Mouse (Mus musculus) kidney, embryonic 16.5 days (tissue): ENCODE measurements around the gene Pcnx2. TPM values are rescaled to one million over a fixed set of nuclear protein-coding genes. Genes with fewer than 3 reads are reported as not detected.

ENCODE experiments used
- ATAC-seq: fragments of 200-750 bp; cut with Nextera tagmentation; 2 replicates; pipeline ENCODE4 v1.8.0; 2017; ENCODE audit warnings: moderate TSS enrichment; ENCODE audit not compliant: low FRiP score, low TSS enrichment
- H3K27ac ChIP-seq: fragments of 300-500 bp; sonication (generic); 2 replicates; pipeline ENCODE4 v1.5.1; 2014; ENCODE audit warnings: low read length
- H3K27me3 ChIP-seq: fragments of 300-500 bp; sonication (generic); 2 replicates; pipeline ENCODE4 v1.6.1; 2014; ENCODE audit warnings: low read length, control low read depth, mixed read lengths; ENCODE audit not compliant: insufficient read depth
- H3K36me3 ChIP-seq: fragments of 300-500 bp; sonication (generic); 2 replicates; pipeline ENCODE4 v1.6.1; 2014; ENCODE audit warnings: low read length, control low read depth, mixed read lengths; ENCODE audit not compliant: insufficient read depth
- H3K4me1 ChIP-seq: fragments of 300-500 bp; sonication (generic); 2 replicates; pipeline ENCODE4 v1.6.1; 2014; ENCODE audit warnings: low read length, control low read depth, mixed read lengths; ENCODE audit not compliant: insufficient read depth
- H3K4me2 ChIP-seq: fragments of 300-500 bp; sonication (generic); replicated peaks from 2 replicates; pipeline ENCODE4 v1.6.1; 2014; ENCODE audit warnings: low read depth, low read length
- H3K4me3 ChIP-seq: fragments of 300-500 bp; sonication (generic); 2 replicates; pipeline ENCODE4 v1.5.1; 2014; ENCODE audit warnings: mild to moderate bottlenecking, low read length
- H3K9ac ChIP-seq: fragments of 300-500 bp; sonication (generic); replicated peaks from 2 replicates; pipeline ENCODE4 v1.6.1; 2014; ENCODE audit warnings: low read length
- H3K9me3 ChIP-seq: fragments of 300-500 bp; sonication (generic); 2 replicates; pipeline ENCODE4 v1.6.1; 2016; ENCODE audit warnings: low read length, control low read depth
- WGBS: fragments of 180-500 bp; shearing (Covaris S2); extraction: QIAGEN DNeasy Blood & Tissue Kit; methylation state at CpG from one replicate; pipeline ENCODE4 v1.1.7; 2014; 5-methylcytosine and 5-hydroxymethylcytosine counted together
- polyA plus RNA-seq: library from polyadenylated mRNA; unstranded; fragments of >200 nt; fragmentation: Nextera tagmentation; extraction: Ambion mirVana; gene quantifications from 2 replicates; pipeline ENCODE4 v1.2.1, GENCODE M21; 2015

The Pcnx2 gene
- polyA plus RNA-seq, 1 experiment from 2014 or later, result 0.27 TPM

GRCm38 (mm10) chr8:125808826-125809225 lies 89.3 kb downstream of the Pcnx2 start:
- Histone ChIP-seq H3K9ac (no peak overlapping the region), H3K9me3 (no peaks in the 10 kb centered on the region), H3K36me3 (no peaks in the 10 kb centered on the region), H3K27ac (no peak overlapping the region), H3K4me1 (peaks cover 4% of the 10 kb centered on the region; the same call in 1 of the 2 replicates), H3K4me2 (no peak overlapping the region), H3K4me3 (no peak overlapping the region), H3K27me3 (no peaks in the 10 kb centered on the region)
- no peak for ATAC-seq
- WGBS, result 65% methylated on average over 6 of the region's 6 CpGs

DNA sequence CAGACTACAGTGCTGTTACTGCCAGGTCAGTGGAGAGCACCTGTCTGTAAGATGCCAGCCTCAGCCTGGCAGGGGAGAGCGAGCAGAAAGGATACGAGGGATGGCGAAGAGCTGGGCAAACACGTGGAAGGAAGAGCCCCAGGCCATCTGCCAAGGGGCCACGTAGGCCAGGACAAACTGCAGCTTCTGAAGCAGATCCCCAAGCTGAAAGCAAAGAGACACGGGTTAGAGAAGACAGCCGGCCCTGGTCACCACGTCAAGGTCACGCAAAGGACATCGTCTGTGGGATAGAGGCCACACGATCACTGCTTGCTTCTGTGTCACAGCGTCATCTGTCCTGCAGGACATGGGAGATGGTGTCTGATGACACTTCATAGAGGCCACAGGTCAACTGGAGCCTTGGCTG lies 90.2 kb downstream of the Pcnx2 start:
- WGBS, result 67% methylated on average over 12 of the region's 12 CpGs
- Histone ChIP-seq H3K9ac (no peak overlapping the region), H3K27ac (no peak overlapping the region), H3K4me3 (no peak overlapping the region), H3K4me2 (no peak overlapping the region), H3K9me3 (no peaks in the 10 kb centered on the region), H3K36me3 (no peaks in the 10 kb centered on the region), H3K4me1 (peaks cover 4% of the 10 kb centered on the region; the same call in 1 of the 2 replicates), H3K27me3 (no peaks in the 10 kb centered on the region)
- no peak for ATAC-seq

GRCm38 (mm10) chr8:125806459-125806858 lies 91.7 kb downstream of the Pcnx2 start:
- Histone ChIP-seq H3K4me2 (no peak overlapping the region), H3K9me3 (no peaks in the 10 kb centered on the region), H3K36me3 (no peaks in the 10 kb centered on the region), H3K9ac (no peak overlapping the region), H3K4me1 (peaks cover 4% of the 10 kb centered on the region; the same call in 1 of the 2 replicates), H3K27ac (no peak overlapping the region), H3K27me3 (no peaks in the 10 kb centered on the region), H3K4me3 (no peak overlapping the region)
- 58% methylated on average over 12 of the region's 12 CpGs for WGBS
- ATAC-seq, result no peak

GRCm38 (mm10) chr8:125796970-125797369 lies 101.1 kb downstream of the Pcnx2 start:
- no peak overlapping the region for H3K4me2 ChIP-seq
- H3K27ac ChIP-seq, result no peak overlapping the region
- ATAC-seq, result no peak
- no peaks in the 10 kb centered on the region; the same call in 1 of the 2 replicates for H3K4me1 ChIP-seq
- no peaks in the 10 kb centered on the region for H3K9me3 ChIP-seq
- 88% methylated on average over 2 of the region's 2 CpGs for WGBS
- no peak overlapping the region for H3K4me3 ChIP-seq
- no peaks in the 10 kb centered on the region for H3K36me3 ChIP-seq
- H3K27me3 ChIP-seq, result no peaks in the 10 kb centered on the region
- H3K9ac ChIP-seq, result no peak overlapping the region

DNA sequence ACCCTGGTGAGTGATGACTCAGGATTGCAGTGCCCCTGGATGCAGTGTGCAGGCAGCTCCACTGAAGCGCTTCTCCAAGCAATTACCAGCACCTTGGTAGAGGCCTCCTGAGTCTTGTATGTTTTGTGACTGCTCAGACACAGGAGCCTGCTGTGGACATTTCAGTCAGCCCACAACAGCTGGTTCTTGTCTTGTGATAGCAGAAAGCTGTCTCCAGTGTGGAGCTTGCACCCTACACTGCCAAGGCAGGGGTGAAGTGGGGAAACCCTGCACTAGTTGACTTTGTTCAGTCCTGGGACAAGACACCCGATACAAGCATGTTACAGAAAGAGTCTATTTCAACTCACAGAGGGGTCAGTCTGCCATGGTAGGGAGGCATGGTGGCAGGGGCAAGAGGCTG lies 102.8 kb downstream of the Pcnx2 start:
- H3K4me3 ChIP-seq, result no peak overlapping the region
- H3K27me3 ChIP-seq, result no peaks in the 10 kb centered on the region
- 30% methylated on average over 2 of the region's 2 CpGs for WGBS
- H3K4me2 ChIP-seq, result no peak overlapping the region
- H3K4me1 ChIP-seq, result no peaks in the 10 kb centered on the region; the same call in 1 of the 2 replicates
- ATAC-seq, result peak; percentile 63
- no peaks in the 10 kb centered on the region for H3K9me3 ChIP-seq
- peak overlapping the region; percentile 59; the same call in 1 of the 2 replicates for H3K27ac ChIP-seq
- no peaks in the 10 kb centered on the region for H3K36me3 ChIP-seq
- H3K9ac ChIP-seq, result 0 out of 2 replicates have a peak overlapping the region, but pooled peaks have one; percentile 4

DNA sequence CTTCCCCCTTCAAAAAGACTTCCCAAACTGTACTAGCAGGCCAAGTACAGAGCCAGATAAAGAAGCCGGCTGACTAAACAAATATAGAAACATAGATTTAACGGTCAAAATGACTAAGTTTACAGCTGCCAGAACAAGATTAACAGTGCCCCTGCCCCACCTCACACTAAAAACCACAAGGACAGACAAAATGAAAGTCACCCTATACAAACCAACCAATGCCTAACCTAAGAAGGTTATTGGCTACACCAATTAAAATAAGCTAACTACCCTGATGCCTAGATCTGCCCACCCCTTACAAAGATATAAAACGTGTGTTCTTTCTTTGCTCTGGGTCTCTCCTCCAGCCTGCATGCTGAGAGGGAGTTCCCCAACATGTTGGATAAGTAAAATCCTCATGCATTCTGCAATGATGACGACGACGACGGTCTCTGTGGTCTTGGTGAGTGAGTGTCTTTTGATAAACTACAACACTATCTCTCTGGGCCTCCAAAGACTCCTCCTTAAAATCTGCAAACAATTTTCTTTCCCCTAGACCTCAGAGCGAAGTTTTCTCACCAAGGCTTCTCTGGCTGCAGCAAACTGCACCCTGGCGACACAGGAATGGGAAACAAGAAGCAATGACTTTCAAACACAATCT lies 105.2 kb downstream of the Pcnx2 start:
- Histone ChIP-seq H3K27me3 (no peaks in the 10 kb centered on the region), H3K27ac (no peak overlapping the region), H3K4me1 (no peaks in the 10 kb centered on the region; the same call in 1 of the 2 replicates), H3K4me2 (no peak overlapping the region), H3K9ac (no peak overlapping the region), H3K4me3 (no peak overlapping the region), H3K36me3 (no peaks in the 10 kb centered on the region), H3K9me3 (no peaks in the 10 kb centered on the region)
- 65% methylated on average over 9 of the region's 9 CpGs for WGBS
- ATAC-seq, result no peak

DNA sequence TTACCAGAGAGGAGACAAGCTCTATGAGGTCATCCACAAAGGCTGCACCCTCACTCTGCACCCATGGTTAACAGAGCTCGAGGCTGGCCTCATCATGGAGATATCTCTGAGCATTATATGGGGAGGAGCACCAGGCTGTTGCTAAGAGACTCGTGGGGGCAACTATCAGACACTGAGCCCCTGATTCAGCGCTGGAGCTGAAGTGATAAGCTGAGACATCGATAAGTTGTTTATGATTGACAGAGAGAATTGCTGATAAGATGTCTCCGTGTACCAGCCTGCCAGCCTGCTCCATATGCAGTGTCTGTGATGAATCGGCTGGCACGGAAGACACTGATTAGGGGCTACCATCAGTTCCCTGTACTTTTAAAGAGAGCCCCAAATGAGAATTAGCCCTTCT lies 111.2 kb downstream of the Pcnx2 start:
- Histone ChIP-seq H3K27me3 (no peaks in the 10 kb centered on the region), H3K4me3 (no peak overlapping the region), H3K27ac (no peak overlapping the region), H3K9ac (no peak overlapping the region), H3K4me1 (peaks cover 3% of the 10 kb centered on the region; the same call in 1 of the 2 replicates), H3K9me3 (no peaks in the 10 kb centered on the region), H3K4me2 (no peak overlapping the region), H3K36me3 (no peaks in the 10 kb centered on the region)
- WGBS, result 85% methylated on average over 7 of the region's 7 CpGs
- no peak for ATAC-seq

DNA sequence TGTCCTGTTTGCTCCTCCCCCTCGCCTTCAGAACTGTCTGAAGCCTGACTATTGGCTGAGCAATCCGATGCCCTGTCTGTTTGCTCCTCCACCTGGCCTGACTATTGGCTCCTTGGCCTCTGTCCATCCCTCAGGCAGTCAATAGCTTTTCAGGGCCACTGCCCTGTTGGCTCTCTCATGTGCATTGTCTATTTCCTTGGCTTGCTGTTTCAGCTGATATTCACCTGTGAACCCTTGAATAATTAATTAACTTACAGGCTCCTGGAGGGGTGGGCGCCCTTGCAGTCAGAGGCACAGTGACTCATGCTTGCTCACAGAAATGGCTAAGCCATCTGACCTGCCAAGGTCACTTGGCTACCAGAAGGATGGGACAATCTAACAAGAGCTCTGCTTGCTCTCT lies 116.0 kb downstream of the Pcnx2 start:
- Histone ChIP-seq H3K9me3 (no peaks in the 10 kb centered on the region), H3K27me3 (no peaks in the 10 kb centered on the region), H3K27ac (no peak overlapping the region), H3K4me1 (peaks cover 26% of the 10 kb centered on the region), H3K4me2 (no peak overlapping the region), H3K36me3 (no peaks in the 10 kb centered on the region), H3K4me3 (no peak overlapping the region), H3K9ac (no peak overlapping the region)
- 59% methylated on average over 3 of the region's 3 CpGs for WGBS
- ATAC-seq, result peak; percentile 59

- Histone ChIP-seq H3K27me3 (no peaks in the 10 kb centered on the region), H3K27ac (no peak overlapping the region), H3K4me2 (no peak overlapping the region), H3K36me3 (no peaks in the 10 kb centered on the region), H3K9me3 (no peaks in the 10 kb centered on the region), H3K4me1 (peaks cover 29% of the 10 kb centered on the region), H3K4me3 (no peak overlapping the region), H3K9ac (no peak overlapping the region)
- WGBS, result 13% methylated on average over 8 of the region's 8 CpGs
- peak; percentile 31; the same call in 1 of the 2 replicates for ATAC-seq
These were observed 118.5 kb downstream of the Pcnx2 start for GRCm38 (mm10) chr8:125779656-125780055.

- Histone ChIP-seq H3K4me3 (no peak overlapping the region), H3K36me3 (no peaks in the 10 kb centered on the region), H3K27ac (no peak overlapping the region), H3K4me1 (peaks cover 29% of the 10 kb centered on the region), H3K9ac (no peak overlapping the region), H3K9me3 (no peaks in the 10 kb centered on the region), H3K27me3 (no peaks in the 10 kb centered on the region), H3K4me2 (no peak overlapping the region)
- 92% methylated on average over 5 of the region's 5 CpGs for WGBS
- no peak for ATAC-seq
These were observed 119.2 kb downstream of the Pcnx2 start for GRCm38 (mm10) chr8:125778919-125779318.
